Mouse (Mus musculus) lung, adult 2 months (tissue): Measurements from ENCODE around the gene Sh3pxd2a. TPM values are rescaled to one million over a fixed set of nuclear protein-coding genes. Genes with fewer than 3 reads are reported as not detected.

Experiments
- DNase-seq: peaks from one replicate; pipeline ENCODE4 v3.0.0; 2022
- H3K4me1 ChIP-seq: fragments of 200-500 bp; 2 replicates; pipeline ENCODE4 v1.6.1; 2011; ENCODE audit warnings: low read length; ENCODE audit not compliant: control insufficient read depth, insufficient read depth
- H3K4me3 ChIP-seq: fragments of 200-500 bp; replicated peaks from 2 replicates; pipeline ENCODE3; 2011; ENCODE audit warnings: low read depth, mild to moderate bottlenecking, control low read depth, low read length; ENCODE audit errors: extremely low read depth
- CTCF ChIP-seq: fragments of 200-500 bp; IDR thresholded peaks from 2 replicates; pipeline ENCODE4 v1.5.1; 2011; ENCODE audit warnings: mild to moderate bottlenecking, low read length, control low read depth; ENCODE audit not compliant: insufficient read depth
- POLR2A ChIP-seq: fragments of 200-500 bp; IDR thresholded peaks from 2 replicates; pipeline ENCODE4 v1.6.1; 2011; ENCODE audit warnings: low read depth, mild to moderate bottlenecking, control low read depth, low read length, borderline replicate concordance; ENCODE audit errors: extremely low read depth
- WGBS: fragments of 180-500 bp; shearing (Covaris S2); methylation state at CpG from one replicate; pipeline ENCODE4 v1.1.7; 2018; 5-methylcytosine and 5-hydroxymethylcytosine counted together
- polyA plus RNA-seq: library from polyadenylated mRNA; depleted of rRNA; stranded (reverse); fragments of >200 nt; gene quantifications from 2 replicates; pipeline ENCODE4 v1.2.3, GENCODE M21; 2012

Sh3pxd2a gene
- polyA plus RNA-seq, 1 experiment: 40.9 TPM

GRCm38 (mm10) chr19:47302191-47302852 lies 161.9 kb downstream of the Sh3pxd2a start:
- peak; percentile 64 for DNase-seq
- Histone ChIP-seq H3K4me3 (no peak overlapping the region), H3K4me1 (peaks cover 26% of the 10 kb centered on the region)
- WGBS: 38% methylated on average over 21 of the region's 21 CpGs
- TF ChIP-seq POLR2A (no peak), CTCF (no peak)

- 26% methylated on average over 19 of the region's 19 CpGs for WGBS
These were observed 162.7 kb downstream of the Sh3pxd2a start for GRCm38 (mm10) chr19:47301303-47302190.

DNA sequence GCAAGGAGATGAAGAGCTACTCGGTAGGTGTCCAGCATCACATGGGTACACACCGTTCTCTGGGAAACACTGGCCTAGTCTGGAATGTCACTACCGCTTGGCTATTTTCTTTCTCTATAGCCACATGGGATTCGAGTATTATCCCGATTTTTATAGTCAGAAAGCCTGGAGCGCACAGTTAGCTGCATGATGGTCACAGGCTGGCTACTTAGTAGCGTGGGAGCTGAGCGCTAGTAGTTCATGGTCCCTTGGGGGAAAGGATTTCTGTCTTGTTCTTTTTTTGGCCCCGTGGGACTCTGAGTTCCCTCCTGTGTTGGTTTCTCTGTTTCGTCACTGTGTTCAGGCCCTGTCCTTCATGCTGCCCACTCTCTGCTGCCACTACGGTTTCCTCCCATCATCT lies 166.1 kb downstream of the Sh3pxd2a start:
- WGBS: 75% methylated on average over 11 of the region's 11 CpGs
- TF ChIP-seq CTCF (no peak), POLR2A (no peak)
- peaks cover 19% of the 10 kb centered on the region for H3K4me1 ChIP-seq

More at GRCm38 (mm10) chr19:47301303-47302190, 162.7 kb downstream of the Sh3pxd2a start:
- Histone ChIP-seq H3K4me1 (peaks cover 26% of the 10 kb centered on the region), H3K4me3 (no peak overlapping the region)
- no peak for TF ChIP-seq POLR2A
- TF ChIP-seq CTCF: no peak
- no peak for DNase-seq

DNA sequence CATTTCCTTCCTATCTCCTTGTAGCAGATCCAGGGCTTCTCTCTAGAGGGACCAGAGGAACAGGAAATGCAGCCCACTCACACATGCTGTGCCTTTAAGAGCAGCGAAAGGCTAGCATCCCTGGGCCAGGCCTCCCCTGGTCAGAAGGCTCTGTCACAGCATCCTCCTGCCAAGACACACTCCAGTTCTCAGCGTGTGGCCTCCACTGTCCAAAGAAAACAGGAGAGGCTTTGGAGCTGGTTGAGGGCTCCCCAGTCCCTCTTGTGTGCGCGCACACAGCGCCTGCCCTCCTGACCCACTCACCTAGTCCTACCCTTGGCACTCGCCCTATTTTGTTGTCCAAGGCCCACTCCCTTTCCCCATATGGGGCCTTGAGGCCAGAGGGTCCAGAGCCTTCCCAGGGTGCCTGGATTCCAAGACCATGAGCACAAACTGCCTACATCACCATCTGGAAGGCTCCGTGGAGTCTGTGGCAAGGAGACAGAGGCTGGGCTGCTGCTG lies 171.7 kb downstream of the Sh3pxd2a start:
- DNase-seq: no peak
- Histone ChIP-seq H3K4me3 (no peak overlapping the region), H3K4me1 (peaks cover 9% of the 10 kb centered on the region)
- 54% methylated on average over 7 of the region's 7 CpGs for WGBS
- TF ChIP-seq POLR2A (no peak), CTCF (no peak)

More for the DNA sequence above, 166.1 kb downstream of the Sh3pxd2a start:
- no peak for DNase-seq
- H3K4me3 ChIP-seq: no peak overlapping the region

- no peak for DNase-seq
- WGBS: 46% methylated on average over 7 of the region's 7 CpGs
- Histone ChIP-seq H3K4me3 (no peak overlapping the region), H3K4me1 (peaks cover 9% of the 10 kb centered on the region)
- no peak for TF ChIP-seq CTCF
- TF ChIP-seq POLR2A: no peak
These were observed 172.7 kb downstream of the Sh3pxd2a start for GRCm38 (mm10) chr19:47291307-47292080.

- 78% methylated on average over 17 of the region's 17 CpGs for WGBS
These were observed 177.2 kb downstream of the Sh3pxd2a start for GRCm38 (mm10) chr19:47286886-47287450.

DNA sequence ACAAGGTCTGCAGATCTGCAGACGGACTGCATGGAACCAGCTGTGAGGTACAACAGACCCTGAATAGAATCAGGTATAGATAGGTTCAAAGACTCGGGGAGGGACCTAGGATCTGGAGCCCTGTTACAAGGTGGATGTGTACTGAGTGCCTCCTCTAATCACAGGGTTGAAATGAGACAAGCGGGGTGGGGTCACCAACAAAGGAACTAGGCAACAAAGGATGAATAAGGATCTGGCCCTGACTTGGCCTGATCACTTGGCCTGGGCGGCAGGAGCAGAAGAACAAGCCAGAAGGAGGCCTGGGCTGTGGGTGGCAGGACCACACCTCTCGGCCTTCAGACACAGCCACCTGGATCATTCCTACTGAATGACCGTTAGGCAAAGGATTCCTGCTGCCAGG lies 178.6 kb downstream of the Sh3pxd2a start:
- Histone ChIP-seq H3K4me1 (peaks cover 2% of the 10 kb centered on the region; the same call in 1 of the 2 replicates), H3K4me3 (no peak overlapping the region)
- WGBS: 72% methylated on average over 6 of the region's 6 CpGs
- TF ChIP-seq POLR2A (no peak), CTCF (no peak)
- DNase-seq: no peak

More at GRCm38 (mm10) chr19:47286886-47287450, 177.2 kb downstream of the Sh3pxd2a start:
- DNase-seq: no peak
- Histone ChIP-seq H3K4me3 (no peak overlapping the region), H3K4me1 (no peaks in the 10 kb centered on the region)
- no peak for TF ChIP-seq CTCF
- TF ChIP-seq POLR2A: no peak

DNA sequence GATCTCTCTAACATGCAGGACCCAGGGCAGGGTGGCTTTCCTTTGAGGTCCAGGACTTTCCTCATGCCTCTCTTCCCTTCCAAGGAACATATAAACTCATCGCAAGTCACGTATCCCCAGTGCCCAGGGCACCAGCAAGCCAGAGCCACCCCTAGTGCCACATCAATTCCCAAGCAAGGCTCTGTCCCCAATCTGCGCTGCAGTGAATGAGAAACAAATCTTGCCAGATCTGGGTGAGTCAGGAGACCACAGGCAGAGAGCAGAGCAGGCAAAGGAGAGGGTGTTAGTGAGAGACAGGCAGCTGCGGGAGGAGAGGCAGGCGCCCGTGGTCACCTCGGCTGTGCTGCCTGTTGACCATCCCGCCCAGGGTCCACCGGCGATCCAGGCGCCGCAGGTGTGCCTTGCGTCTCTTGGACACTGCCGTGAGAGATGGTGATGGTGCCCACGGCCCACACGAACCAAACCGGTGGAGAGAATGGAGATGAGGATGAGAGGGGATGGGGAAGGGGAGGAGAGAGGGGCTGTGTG lies 181.4 kb downstream of the Sh3pxd2a start:
- TF ChIP-seq CTCF (no peak), POLR2A (no peak)
- no peak for DNase-seq
- WGBS: 92% methylated on average over 17 of the region's 17 CpGs
- Histone ChIP-seq H3K4me3 (no peak overlapping the region), H3K4me1 (peaks cover 15% of the 10 kb centered on the region)
